Mouse (Mus musculus) hindbrain, embryonic 11.5 days (tissue): Measurements from ENCODE around the gene Kirrel3. TPM values are rescaled to one million over a fixed set of nuclear protein-coding genes. Genes with fewer than 3 reads are reported as not detected.
A peak's percentile ranks its signal among the peaks of the same experiment; 100 is the strongest.

Experiments
- ATAC-seq: fragments of 200-750 bp; cut with Nextera tagmentation; 2 replicates; pipeline ENCODE4 v1.8.0; 2017; ENCODE audit warnings: mild to moderate bottlenecking, moderate TSS enrichment, moderate library complexity; ENCODE audit not compliant: low FRiP score
- DNase-seq: peaks from one replicate; pipeline ENCODE4 v3.0.0-alpha.2; 2015; ENCODE audit warnings: low spot score
- H3K27ac ChIP-seq: fragments of 300-500 bp; sonication (generic); 2 replicates; pipeline ENCODE4 v1.5.1; 2014; ENCODE audit warnings: mild to moderate bottlenecking, low read depth, low read length
- H3K27me3 ChIP-seq: fragments of 300-500 bp; sonication (generic); 2 replicates; pipeline ENCODE4 v1.6.1; 2014; ENCODE audit warnings: mild to moderate bottlenecking, low read length, moderate library complexity, mixed read lengths; ENCODE audit not compliant: control insufficient read depth, insufficient read depth
- H3K36me3 ChIP-seq: fragments of 300-500 bp; sonication (generic); 2 replicates; pipeline ENCODE4 v1.6.1; 2014; ENCODE audit warnings: mild to moderate bottlenecking, low read length, moderate library complexity, mixed read lengths; ENCODE audit not compliant: control insufficient read depth, insufficient read depth
- H3K4me1 ChIP-seq: fragments of 300-500 bp; sonication (generic); replicated peaks from 2 replicates; pipeline ENCODE4 v1.6.1; 2014; ENCODE audit warnings: low read length, mixed read lengths; ENCODE audit not compliant: control insufficient read depth, insufficient read depth
- H3K4me2 ChIP-seq: fragments of 300-500 bp; sonication (generic); replicated peaks from 2 replicates; pipeline ENCODE4 v1.6.1; 2014; ENCODE audit warnings: mild to moderate bottlenecking, low read depth, low read length
- H3K4me3 ChIP-seq: fragments of 300-500 bp; sonication (generic); 2 replicates; pipeline ENCODE4 v1.5.1; 2014; ENCODE audit warnings: low read depth, low read length
- H3K9ac ChIP-seq: fragments of 300-500 bp; sonication (generic); 2 replicates; pipeline ENCODE4 v1.6.1; 2014; ENCODE audit warnings: low read depth, low read length
- H3K9me3 ChIP-seq: fragments of 300-500 bp; sonication (generic); 2 replicates; pipeline ENCODE4 v1.6.1; 2016; ENCODE audit warnings: low read length; ENCODE audit not compliant: control insufficient read depth
- WGBS: fragments of 180-500 bp; shearing (Covaris S2); extraction: QIAGEN DNeasy Blood & Tissue Kit; methylation state at CpG from one replicate; pipeline ENCODE4 v1.1.7; 2014; 5-methylcytosine and 5-hydroxymethylcytosine counted together
- polyA plus RNA-seq: library from polyadenylated mRNA; unstranded; fragments of >200 nt; fragmentation: Nextera tagmentation; extraction: Ambion mirVana; gene quantifications from 2 replicates; pipeline ENCODE4 v1.2.1, GENCODE M21; 2014

The Kirrel3 gene
- polyA plus RNA-seq, 1 experiment from 2014 or later, result 10.6 TPM

- peak; percentile 81 for DNase-seq
- Histone ChIP-seq H3K27me3 (no peaks in the 10 kb centered on the region; the same call in 1 of the 2 replicates), H3K27ac (no peak overlapping the region), H3K36me3 (no peaks in the 10 kb centered on the region), H3K4me1 (no peaks in the 10 kb centered on the region), H3K4me3 (no peak overlapping the region), H3K9ac (no peak overlapping the region), H3K9me3 (no peaks in the 10 kb centered on the region), H3K4me2 (no peak overlapping the region)
- WGBS, result 17% methylated on average over 3 of the region's 3 CpGs
- peak; percentile 65; the same call in 1 of the 2 replicates for ATAC-seq
Observed at GRCm38 (mm10) chr9:35019372-35019771, 533.7 kb downstream of the Kirrel3 start.

- WGBS, result 60% methylated on average over 11 of the region's 11 CpGs
- Histone ChIP-seq H3K9me3 (no peaks in the 10 kb centered on the region), H3K36me3 (no peaks in the 10 kb centered on the region), H3K4me3 (no peak overlapping the region), H3K27ac (no peak overlapping the region), H3K4me2 (no peak overlapping the region), H3K9ac (no peak overlapping the region), H3K4me1 (no peaks in the 10 kb centered on the region), H3K27me3 (no peaks in the 10 kb centered on the region; the same call in 1 of the 2 replicates)
- DNase-seq (no peak), ATAC-seq (no peak)
Observed at GRCm38 (mm10) chr9:35020015-35020653, 534.4 kb downstream of the Kirrel3 start.

- Histone ChIP-seq H3K4me1 (no peaks in the 10 kb centered on the region), H3K27me3 (no peaks in the 10 kb centered on the region; the same call in 1 of the 2 replicates), H3K4me3 (no peak overlapping the region), H3K9ac (no peak overlapping the region), H3K27ac (no peak overlapping the region), H3K9me3 (no peaks in the 10 kb centered on the region), H3K36me3 (no peaks in the 10 kb centered on the region), H3K4me2 (no peak overlapping the region)
- DNase-seq, result no peak
- 90% methylated on average over 1 of the region's 1 CpGs for WGBS
- ATAC-seq, result no peak
Observed at GRCm38 (mm10) chr9:35021744-35022143, 536.0 kb downstream of the Kirrel3 start.

GRCm38 (mm10) chr9:35024591-35025496 lies 539.1 kb downstream of the Kirrel3 start:
- DNase-seq, result peak; percentile 42
- no peaks in the 10 kb centered on the region for H3K4me1 ChIP-seq
- H3K4me2 ChIP-seq, result peak overlapping the region; percentile 46
- H3K27me3 ChIP-seq, result no peaks in the 10 kb centered on the region; the same call in 1 of the 2 replicates
- H3K9me3 ChIP-seq, result no peaks in the 10 kb centered on the region
- ATAC-seq, result peak; percentile 60
- no peak overlapping the region for H3K27ac ChIP-seq
- peak overlapping the region; percentile 26 for H3K4me3 ChIP-seq
- H3K9ac ChIP-seq, result peak overlapping the region; percentile 51
- no peaks in the 10 kb centered on the region for H3K36me3 ChIP-seq
- WGBS, result 2% methylated on average over 25 of the region's 25 CpGs

- no peaks in the 10 kb centered on the region for H3K9me3 ChIP-seq
- DNase-seq (no peak), ATAC-seq (no peak)
- H3K9ac ChIP-seq, result no peak overlapping the region
- H3K27me3 ChIP-seq, result no peaks in the 10 kb centered on the region; the same call in 1 of the 2 replicates
- no peaks in the 10 kb centered on the region for H3K4me1 ChIP-seq
- 68% methylated on average over 6 of the region's 6 CpGs for WGBS
- no peaks in the 10 kb centered on the region for H3K36me3 ChIP-seq
- no peak overlapping the region for H3K4me2 ChIP-seq
- H3K4me3 ChIP-seq, result no peak overlapping the region
- H3K27ac ChIP-seq, result no peak overlapping the region
Observed at GRCm38 (mm10) chr9:35026311-35026710, 540.6 kb downstream of the Kirrel3 start.

- H3K4me1 ChIP-seq, result no peaks in the 10 kb centered on the region
- no peaks in the 10 kb centered on the region; the same call in 1 of the 2 replicates for H3K27me3 ChIP-seq
- no peak overlapping the region for H3K27ac ChIP-seq
- 70% methylated on average over 6 of the region's 6 CpGs for WGBS
- ATAC-seq, result no peak
- no peak overlapping the region for H3K9ac ChIP-seq
- no peak overlapping the region for H3K4me3 ChIP-seq
- no peak for DNase-seq
- H3K36me3 ChIP-seq, result no peaks in the 10 kb centered on the region
- no peaks in the 10 kb centered on the region for H3K9me3 ChIP-seq
- no peak overlapping the region for H3K4me2 ChIP-seq
Observed at GRCm38 (mm10) chr9:35026897-35027311, 541.2 kb downstream of the Kirrel3 start.

- Histone ChIP-seq H3K4me2 (no peak overlapping the region), H3K4me3 (no peak overlapping the region), H3K27ac (no peak overlapping the region), H3K4me1 (no peaks in the 10 kb centered on the region), H3K36me3 (no peaks in the 10 kb centered on the region), H3K27me3 (no peaks in the 10 kb centered on the region; the same call in 1 of the 2 replicates), H3K9ac (no peak overlapping the region), H3K9me3 (no peaks in the 10 kb centered on the region)
- DNase-seq, result no peak
- WGBS, result 83% methylated on average over 6 of the region's 6 CpGs
- no peak for ATAC-seq
Observed at GRCm38 (mm10) chr9:35027382-35027997, 541.8 kb downstream of the Kirrel3 start.

GRCm38 (mm10) chr9:35030823-35031222 lies 545.1 kb downstream of the Kirrel3 start:
- Histone ChIP-seq H3K27me3 (no peaks in the 10 kb centered on the region), H3K4me2 (no peak overlapping the region), H3K9ac (no peak overlapping the region), H3K27ac (no peak overlapping the region), H3K9me3 (no peaks in the 10 kb centered on the region), H3K4me1 (no peaks in the 10 kb centered on the region), H3K4me3 (no peak overlapping the region), H3K36me3 (no peaks in the 10 kb centered on the region)
- DNase-seq, result no peak
- 79% methylated on average over 5 of the region's 5 CpGs for WGBS
- ATAC-seq, result no peak
